Mouse (Mus musculus): Measurements from ENCODE around the gene Pex14.

Pex14 gene

DNA sequence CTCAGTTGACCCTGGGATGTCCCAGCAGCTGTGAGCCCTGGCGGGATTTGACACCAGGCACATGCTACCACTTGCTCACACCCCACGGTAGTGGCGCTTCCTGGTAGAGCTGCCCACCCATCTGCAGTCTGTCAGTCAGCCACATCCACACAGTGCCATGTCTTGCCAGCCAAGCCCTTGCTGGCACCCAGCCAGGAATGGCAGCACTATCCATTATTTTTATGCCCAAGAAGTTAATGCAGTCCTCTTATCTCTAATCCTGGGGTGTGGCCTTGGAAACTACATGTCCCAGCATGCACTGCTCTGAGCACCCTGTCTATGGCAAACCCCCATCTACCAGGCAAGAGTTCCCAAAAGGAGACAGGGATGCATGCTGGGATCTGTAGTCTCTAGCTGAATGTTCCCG is 154.2 kb downstream of the Pex14 start:
- DNase-seq = no peak

DNA sequence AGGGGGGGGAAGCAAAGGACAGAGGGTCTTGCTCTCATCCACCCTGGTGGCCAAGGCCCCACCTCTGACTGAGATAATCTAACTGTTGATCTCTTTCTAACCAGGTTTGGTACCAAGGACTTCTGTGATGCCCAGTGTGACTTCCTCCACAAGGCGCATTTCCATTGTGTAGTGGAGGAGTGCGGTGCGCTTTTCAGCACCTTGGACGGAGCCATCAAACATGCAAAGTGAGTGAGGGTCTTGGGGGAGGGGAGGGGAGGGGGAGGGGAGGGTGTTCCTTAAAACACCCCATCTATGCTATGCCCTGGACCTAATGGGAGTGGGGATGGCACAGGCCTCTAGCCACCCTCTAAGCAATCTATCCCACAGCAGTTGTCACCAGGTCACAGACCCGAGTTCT is 156.6 kb downstream of the Pex14 start:
- DNase-seq = no peak

DNA sequence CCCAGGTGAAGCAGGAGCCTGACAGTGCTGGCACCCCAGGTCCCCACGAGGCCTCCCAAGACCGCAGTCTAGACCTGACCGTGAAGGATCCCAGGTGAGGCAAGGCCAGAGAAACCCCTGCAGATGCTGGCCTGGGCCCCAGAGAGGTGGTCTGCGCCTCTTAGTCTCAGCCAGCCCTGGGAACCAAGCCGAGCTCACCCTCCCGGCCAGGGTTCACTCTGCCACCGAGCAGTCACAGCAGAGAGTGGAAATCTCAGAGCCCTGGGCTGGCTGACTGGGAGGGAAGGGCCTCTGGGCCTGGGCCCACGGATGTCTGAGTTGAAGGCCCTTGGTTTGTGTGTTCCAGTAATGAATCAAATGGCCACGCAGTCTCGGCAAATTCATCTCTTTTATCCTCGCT is 158.4 kb downstream of the Pex14 start:
- no peak for DNase-seq

DNA sequence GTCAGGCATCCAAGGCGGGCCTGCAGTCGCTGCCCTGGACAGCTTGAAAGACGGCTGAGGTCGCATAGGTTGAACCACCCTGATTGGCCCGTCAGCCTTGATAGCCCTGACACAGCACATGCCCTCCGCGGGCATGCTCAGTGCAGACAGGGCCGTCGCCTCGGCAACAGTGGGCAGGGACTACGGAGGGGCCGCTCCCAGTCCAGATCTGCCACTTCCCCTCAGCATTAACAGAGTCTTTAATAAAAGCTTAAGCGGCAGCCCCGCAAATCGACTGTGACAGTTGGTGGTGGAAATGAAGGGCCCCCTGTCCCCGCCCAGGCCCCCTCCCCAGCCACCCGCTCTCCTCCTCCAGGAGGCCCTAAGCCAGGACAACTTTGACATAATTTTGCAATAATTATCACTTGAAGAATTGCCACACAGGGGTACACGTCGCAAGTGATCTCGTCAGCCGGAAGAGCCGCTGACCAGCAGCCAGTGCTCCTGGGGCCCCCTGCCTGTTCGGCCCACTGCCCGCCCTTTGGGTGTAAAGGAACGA is 158.9 kb downstream of the Pex14 start:
- peak; percentile 91 for DNase-seq

DNA sequence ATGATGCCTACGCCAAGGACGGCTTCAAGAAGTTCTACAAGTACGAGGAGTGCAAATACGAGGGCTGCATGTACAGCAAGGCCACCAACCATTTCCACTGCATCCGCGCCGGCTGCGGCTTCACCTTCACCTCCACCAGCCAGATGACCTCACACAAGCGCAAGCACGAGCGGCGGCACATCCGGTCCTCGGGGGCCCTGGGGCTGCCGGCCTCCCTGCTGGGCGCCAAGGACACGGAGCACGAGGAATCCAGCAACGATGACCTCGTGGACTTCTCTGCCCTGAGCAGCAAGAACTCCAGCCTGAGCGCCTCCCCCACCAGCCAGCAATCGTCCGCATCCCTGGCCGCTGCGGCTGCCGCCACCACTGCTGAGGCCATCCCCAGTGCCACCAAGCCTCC is 161.1 kb downstream of the Pex14 start:
- no peak for DNase-seq

DNA sequence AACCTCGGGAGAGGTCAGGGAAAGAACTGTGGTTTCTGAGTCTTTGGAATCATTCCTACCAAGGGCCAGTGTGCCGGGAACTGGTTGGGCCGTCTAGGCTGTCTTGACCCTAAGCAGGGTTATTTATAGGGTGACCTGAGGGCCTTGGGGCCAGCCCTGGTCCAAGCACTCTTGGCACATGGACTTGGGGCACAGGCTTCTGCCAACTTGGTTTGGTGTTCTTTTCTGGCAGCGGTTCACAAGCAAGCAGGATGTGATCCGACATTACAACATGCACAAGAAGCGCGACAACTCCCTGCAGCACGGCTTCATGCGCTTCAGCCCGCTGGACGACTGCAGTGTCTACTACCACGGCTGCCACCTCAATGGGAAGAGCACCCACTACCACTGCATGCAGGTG is 162.9 kb downstream of the Pex14 start:
- no peak for DNase-seq

DNA sequence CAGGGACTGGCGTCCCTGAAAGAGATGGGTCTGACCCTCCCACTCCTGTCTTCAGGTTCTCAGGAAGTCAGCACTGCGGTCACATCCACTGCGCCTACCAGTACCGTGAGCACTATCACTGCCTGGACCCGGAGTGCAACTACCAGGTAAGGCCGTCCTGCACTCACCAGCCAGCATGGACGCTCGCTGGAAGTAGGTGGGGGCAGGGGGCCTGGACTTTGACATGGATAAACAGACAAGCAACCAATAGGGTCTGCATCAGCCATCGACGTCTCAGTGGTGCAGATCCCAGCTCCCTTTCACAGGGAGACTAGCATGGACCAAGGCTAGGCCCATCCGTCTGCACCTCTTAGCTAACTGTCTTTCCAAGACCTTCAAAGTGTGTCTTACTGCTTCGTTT is 163.6 kb downstream of the Pex14 start:
- DNase-seq = no peak

DNA sequence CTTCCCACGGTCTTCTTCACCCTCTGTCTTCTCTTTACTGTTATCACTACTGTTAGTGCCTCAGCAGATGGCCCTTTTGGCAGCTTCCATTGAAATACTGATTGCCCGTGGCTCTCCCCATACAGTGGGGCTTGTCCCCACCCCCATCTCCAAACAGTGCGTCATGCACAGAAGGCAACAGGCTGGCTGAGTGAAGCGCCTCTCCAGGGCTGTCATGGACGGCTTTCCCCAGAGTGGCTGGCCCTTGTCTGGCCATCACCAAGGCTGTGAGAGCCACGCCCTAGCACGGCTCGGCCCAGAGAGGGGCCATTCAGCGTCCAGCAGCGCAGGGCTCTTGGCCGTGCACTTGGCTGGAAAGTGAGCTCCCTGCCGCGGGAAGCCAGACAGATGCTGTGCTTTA is 164.5 kb downstream of the Pex14 start:
- DNase-seq = peak; percentile 56

DNA sequence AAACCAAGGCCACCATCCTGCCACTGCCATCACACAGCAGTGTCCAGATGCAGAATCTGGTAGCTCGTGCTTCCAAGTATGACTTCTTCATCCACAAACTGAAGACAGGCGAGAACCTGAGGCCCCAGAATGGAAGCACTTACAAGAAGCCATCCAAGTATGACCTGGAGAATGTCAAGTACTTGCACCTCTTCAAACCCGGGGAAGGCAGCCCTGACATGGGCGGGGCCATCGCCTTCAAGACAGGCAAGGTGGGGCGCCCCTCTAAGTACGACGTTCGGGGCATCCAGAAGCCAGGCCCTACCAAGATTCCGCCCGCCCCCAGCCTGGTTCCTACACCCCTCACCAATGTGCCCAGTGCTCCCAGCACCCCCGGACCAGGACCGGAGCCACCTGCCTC is 166.6 kb downstream of the Pex14 start:
- DNase-seq = no peak

DNA sequence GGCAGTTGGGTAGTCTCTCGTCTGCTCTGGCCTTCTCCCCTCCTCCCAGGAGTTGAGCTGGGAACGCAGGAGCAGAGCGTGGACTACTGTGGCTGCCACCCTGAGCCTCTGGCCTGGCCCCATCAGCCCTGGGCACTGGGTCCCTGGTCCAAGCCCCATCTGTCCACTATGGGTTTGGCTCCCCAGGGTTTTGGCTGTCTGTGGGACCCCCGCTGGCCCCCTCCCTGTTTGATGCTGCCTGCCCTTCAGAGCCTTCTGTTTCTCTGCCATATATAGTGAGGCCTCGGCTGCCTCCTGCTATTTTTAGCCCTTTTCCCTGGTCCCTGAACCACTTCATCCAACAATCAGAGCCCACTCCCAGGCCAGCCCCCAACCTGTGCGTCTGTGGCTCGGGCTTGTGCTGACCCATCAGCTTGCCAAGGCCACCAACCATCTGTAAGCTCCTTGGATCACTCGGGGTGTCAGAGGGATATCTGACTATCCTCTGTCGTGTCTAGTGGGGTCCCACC is 168.9 kb downstream of the Pex14 start:
- DNase-seq = no peak

DNA sequence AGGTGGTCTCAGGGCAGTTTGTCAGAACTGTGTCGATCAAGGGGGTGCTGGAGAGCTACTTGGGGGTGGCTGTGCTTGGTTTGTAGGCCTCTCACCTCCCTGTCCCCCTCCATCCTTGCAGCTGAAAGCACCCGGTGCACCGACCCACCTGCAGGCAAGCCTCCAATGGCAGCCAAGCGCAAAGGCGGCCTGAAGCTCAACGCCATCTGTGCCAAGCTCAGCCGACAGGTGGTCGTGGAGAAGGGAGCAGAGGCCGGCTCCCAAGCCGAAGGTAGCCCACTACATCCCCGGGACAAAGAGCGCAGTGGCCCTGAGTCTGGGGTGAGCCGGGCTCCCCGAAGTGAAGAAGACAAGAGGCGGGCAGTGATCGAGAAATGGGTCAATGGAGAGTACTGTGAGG is 170.8 kb downstream of the Pex14 start:
- DNase-seq = no peak

DNA sequence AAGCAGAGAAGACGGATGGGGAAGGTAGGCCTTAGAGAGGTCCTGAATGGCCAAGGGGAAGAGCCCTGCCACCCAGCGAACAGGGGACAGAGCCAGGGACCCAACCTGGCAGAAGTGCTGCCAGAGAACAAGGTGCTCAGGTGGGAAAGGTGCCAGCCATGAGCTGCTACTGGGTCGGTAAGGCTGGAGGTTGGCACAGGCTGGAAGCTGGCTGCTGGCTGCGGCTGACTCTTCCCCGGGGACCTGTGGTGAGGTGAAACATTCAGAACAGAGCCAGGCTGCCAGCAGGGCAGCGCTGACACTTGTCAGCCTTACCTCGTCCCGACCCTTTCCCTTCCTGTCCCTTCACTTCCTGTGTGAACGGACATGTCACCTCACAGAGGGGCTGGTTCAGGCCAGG is 171.4 kb downstream of the Pex14 start:
- DNase-seq = no peak

DNA sequence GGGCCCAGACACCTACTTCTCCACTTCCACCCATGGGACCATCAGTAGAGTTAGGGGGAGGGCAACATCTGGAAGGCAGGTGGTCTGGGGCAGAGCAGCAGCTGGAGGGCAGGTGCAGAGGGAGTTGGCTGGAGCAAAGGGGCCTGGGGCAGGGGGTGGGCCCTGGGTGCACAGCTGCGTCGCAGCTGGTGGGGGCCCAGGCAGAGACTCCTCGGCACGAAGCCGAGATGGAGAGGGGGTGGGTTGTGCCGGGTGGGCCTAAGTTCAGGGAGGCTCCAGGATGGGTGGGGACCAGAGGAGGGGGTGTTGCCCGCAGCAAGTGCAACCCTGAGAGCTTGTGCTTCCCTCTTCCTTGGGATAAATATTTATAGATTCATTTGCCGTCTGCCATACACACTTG is 173.2 kb downstream of the Pex14 start:
- no peak for DNase-seq

DNA sequence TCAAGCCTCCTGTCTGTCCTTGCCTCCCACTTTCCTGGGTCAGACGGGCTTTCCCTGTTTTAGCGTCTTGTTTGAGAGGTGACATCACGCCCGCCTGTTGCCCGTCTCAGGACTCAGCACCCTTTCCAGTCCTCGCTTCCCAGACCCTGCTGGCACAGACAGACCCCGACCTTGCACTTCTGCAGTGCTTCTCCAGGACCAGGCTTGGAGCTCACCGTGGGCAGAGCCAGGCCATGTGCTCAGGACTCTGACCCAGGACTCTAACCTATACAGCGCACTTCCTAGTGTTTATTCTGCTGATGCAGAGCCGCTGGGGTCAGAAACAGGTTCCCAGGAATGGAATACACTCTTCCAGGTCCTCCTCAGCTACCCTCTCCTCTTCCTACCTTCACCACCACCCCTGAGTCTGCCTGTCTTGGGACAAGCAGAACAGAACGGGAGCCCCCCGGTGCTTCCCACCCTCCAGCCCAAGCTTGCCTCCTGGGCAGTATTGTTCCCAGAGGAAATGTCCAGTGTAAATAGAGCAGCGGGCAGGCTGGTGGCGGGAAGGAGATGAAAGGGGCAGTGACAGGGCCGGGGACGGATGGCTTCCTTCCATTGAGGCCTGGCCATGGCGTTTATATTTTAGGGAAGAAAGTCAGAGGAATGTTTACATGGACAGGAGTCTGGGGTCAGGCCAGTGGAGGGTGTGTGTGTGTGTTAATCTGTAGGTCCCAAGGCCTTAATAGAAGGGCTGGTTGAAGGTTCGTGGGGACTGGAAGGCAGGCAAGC is 173.9 kb downstream of the Pex14 start:
- DNase-seq = no peak

DNA sequence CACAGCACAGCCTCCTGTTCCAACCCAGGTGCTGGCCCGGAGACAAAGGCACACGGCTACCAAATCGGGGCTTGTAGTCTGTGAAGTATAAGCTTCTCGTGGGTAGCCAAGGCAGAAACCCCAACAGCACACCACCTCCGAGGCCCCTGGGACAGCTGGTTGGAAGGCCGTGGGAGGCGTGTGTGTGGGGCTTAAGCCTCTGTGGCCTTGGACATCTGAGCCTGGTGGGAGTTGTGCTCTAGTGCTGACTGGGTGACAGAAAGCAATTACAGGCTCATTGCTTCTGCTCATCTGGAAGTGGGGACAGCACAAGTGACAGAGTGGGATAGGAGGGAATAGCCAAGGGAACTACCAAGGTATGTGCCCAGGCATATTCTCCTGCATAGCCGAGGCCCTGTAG is 175.7 kb downstream of the Pex14 start:
- no peak for DNase-seq

DNA sequence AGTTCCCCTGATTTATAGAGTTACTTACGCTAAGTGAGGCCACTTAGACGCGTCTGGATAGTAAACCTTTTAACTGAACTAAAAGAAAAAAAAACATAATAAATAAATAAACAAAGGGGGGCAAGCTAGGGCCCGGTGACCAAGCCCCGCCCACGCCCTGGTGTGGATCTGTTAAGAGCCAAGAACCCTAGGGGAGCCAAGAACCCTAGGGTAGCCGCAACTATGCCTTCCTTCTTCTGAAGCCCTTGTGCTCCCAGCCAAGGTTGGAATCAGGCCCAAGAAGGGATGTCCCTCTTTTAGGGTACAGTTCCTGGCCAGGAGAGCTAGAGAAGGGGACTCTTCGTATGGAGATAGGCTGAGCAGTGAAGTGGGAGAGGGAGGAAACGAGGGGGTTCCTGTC is 176.3 kb downstream of the Pex14 start:
- no peak for DNase-seq

DNA sequence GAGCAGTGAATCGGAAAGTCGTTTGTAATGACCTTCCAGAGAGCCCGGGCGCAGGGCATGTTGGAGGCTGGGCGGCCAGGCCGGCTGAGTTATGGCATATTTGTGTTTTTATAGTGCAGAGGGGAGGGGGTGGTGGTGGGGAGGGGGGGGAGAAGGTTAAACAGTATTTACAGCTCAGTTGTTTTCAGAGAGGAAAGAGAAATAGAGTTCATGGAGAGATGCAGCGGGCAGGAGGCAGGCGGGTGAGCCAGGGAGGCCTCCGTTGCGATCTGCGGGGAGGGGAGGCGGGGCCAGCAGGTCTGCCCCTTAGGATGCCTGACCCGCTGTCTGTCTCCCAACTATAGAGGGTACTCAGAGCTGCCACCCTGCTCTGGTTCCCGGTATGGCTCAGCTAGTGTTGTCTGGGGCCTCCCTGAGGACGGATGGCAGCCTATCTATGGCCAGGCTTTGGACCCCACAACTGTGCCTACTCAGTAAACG is 177.4 kb downstream of the Pex14 start:
- peak; percentile 64 for DNase-seq

DNA sequence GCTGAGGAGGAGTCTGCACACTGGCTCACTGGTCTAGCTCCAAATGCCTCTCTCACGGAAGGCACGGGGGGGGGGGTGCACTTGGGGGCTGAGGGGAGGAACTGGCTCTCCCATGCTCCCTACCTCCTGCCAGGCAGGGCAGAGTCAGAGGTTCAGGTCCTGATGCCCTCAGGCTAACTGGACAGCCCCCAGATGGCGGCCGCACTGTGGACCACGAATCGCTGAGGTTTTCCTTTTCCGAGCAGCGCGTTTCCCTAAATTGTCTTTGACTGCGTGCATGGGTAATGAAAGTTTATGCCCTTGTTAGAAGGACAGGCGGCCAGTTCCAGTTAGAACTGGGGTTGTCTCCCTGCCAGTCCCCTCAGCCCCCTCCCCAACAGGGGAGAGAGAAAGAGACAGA is 179.1 kb downstream of the Pex14 start:
- DNase-seq = no peak

DNA sequence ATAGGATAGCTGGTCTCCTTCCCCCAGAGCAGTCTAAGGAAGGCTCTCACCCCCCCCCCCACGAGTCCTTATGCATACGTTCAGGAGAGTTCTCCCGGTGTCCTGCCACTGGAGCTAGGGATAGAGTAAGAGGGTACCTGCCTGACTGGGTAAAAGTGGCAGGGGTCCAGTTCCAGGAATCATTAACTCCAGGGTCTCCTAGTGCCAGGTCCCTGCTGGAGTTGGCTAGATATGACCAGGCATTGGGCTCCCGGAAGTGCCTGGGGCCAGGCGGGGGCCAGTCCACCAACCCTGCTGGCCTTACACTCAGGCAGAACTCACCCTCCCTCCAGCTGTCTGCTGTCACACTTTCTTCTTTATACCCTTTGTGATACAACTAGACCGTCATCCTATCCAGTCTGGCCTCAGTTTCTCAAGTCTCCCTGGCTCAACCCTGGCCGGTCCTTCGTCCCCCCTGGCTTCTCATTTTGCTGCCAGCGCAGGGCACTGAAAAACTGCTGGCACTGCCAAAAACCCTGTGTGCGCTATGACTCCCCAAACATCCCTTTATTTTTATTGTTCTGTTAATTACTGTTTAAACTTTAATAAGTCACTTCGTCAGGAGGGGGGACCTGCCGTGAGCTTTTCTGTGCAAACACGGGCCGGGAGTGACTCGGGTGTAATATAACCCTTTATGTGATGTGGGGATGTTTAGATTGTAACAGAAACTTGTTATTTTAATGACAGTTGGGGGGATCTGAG is 180.8 kb downstream of the Pex14 start:
- no peak for DNase-seq

DNA sequence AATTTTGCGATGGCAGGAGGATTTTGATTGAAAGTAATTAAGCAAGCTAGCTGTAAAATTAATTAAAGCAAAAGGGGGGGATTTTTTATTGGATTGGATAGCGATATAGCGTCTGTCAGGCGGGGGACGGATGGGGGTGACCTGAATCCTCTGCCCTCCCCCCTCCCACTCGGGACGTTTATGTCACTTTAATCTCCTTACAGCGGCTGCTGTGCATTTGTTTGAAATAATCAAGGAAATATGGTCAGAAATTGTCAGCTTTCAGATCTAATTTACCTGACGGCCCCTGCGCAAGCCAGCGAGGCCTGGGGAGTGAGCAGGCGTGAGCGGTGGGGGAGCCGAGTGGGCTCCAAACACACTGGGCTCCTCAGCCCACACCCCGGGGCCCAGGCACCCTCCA is 183.8 kb downstream of the Pex14 start:
- DNase-seq = no peak

DNA sequence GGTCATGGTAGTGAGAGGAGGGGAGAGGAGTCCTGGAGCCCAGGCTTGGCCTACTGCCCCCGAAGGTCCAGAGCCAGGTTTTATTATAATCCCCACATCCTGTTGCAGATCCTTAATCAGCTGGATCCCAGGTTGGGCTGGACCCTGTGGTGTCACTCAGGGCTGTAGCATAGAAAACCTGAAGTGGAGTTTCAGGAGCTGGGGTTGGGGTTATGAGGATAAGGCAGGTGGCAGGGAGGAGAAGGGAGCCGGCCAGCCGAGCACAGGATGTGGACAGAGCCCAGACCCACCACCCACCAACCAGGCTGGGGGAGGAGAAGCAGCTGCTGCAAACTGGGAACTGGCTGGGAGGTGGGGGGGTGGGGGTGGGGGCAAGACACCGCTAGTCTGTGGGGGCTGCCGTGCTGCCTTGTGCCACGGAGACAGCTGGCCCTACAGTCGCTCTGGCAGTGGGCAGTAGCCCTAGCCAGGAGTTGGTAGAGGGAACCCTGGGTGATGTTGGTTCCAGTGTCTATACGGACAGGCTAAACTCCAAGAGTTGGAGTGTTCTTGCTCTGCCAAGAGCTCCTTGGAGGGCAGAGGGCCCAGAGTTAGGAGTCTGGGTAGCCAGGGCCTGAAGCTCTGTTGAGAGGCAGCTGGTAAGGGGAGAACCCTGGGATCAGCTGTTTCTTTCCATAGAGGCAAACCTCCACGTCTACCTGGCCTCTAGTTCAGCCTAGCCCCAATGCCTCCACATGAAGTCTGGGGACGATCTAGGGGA is 184.6 kb downstream of the Pex14 start:
- DNase-seq = peak; percentile 88

DNA sequence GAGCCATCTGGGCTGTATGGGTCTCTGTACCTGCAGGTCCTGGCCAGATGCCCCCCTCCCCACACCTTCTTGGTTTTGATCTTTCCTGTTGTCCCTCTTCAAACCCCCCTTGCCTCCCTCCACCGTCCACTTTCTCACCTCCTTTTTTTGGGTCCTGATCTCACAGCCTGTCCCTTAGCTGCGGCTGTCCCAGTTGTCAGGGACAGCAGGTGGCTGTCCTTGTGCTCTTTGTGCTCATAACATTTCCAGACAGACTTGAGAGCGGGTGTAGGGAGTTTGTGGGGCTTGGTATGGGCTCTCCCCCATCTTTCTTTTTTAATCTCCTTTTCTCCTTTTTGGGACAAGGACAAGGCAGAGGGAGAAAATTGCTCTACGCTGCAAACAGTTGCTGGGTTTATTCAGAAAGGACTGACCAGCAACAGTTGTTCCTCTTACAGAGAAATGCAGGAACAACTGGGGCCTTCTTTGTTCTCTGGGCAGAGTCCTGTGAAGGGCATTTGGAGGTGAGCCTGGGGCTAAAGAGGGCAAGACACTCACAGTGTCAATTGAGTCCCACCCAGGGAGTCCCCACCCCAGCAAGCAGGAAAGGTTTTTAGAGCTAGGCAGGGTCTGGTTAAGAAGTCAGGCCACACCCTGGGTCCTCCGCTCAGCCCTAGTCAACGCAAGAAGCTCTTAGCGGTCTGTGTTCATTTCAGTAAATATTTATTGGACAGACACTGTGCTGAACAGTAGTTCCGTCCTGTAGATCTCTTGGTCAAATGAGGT is 186.7 kb downstream of the Pex14 start:
- no peak for DNase-seq

DNA sequence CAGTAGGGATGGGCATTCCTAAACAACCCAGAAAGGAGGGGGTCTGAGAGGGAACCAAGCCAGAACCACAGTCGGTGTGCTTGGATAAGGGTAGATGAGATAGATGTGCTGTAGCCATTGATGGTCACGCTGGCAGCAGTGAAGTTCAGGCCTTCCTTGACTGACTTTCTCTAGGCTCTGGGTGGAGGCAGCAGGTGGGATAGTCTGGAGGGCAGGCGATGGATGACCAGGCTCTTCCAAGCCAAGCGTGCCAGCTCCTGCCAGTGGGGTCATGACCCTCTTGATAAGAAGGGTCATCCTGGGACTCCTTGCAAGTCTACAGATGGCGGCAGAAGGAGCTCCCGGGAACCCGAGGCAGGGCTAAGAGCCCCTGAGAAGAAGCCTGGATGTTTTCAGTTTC is 187.5 kb downstream of the Pex14 start:
- no peak for DNase-seq

All from embryo, embryonic 11 days (tissue).